Mouse (Mus musculus) embryo, embryonic 9.5 days (tissue): ENCODE data around the gene Cdk12.
"Not testable (repeated sequence)": the region's sequence is repeated elsewhere in the genome, so short reads cannot be mapped to it uniquely, and the experiment has no call there.

Experiments used
- DNase-seq: peaks from one replicate; pipeline ENCODE4 v3.0.0-alpha.2; 2017; ENCODE audit errors: extremely low spot score

The Cdk12 gene

GRCm38 (mm10) chr11:98202641-98203350 lies at the start of gene Cdk12:
TSS of gene Cdk12 (plus strand) at chr11:98203059.
- peak; percentile 99 for DNase-seq

DNA sequence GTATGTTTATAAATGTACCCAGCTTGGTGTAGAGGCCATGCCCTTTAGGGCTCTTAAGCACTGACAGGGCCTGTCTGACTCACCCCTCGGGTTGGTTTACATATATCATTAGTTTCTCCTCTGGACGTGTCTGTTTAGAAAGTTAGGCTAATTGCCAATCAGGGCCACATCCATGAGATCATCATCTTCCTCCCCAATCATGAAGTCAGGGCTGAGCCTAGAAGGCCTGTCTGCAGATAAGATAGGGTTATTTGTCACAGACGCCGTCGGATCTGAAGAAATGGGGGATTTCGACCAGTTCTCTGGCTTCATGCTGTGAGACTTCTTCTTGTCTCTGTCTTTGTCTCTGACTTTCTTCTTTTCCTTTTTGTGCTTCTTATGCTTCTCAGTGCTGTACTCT lies 47.8 kb upstream of the Cdk12 start:
- no peak for DNase-seq

- no peak for DNase-seq
Observed at GRCm38 (mm10) chr11:98168400-98168799, 34.5 kb upstream of the Cdk12 start.

GRCm38 (mm10) chr11:98182149-98182548 lies 20.7 kb upstream of the Cdk12 start:
- not testable (repeated sequence) for DNase-seq

- no peak for DNase-seq
Observed at GRCm38 (mm10) chr11:98187640-98188395, 15.0 kb upstream of the Cdk12 start.

- no peak for DNase-seq
Observed at GRCm38 (mm10) chr11:98190820-98191219, 12.0 kb upstream of the Cdk12 start.

GRCm38 (mm10) chr11:98192901-98193805 lies 9.7 kb upstream of the Cdk12 start, which contains the start of gene Med1:
TSS of gene Med1 (minus strand) at chr11:98193293.
- peak; percentile 94 for DNase-seq

DNA sequence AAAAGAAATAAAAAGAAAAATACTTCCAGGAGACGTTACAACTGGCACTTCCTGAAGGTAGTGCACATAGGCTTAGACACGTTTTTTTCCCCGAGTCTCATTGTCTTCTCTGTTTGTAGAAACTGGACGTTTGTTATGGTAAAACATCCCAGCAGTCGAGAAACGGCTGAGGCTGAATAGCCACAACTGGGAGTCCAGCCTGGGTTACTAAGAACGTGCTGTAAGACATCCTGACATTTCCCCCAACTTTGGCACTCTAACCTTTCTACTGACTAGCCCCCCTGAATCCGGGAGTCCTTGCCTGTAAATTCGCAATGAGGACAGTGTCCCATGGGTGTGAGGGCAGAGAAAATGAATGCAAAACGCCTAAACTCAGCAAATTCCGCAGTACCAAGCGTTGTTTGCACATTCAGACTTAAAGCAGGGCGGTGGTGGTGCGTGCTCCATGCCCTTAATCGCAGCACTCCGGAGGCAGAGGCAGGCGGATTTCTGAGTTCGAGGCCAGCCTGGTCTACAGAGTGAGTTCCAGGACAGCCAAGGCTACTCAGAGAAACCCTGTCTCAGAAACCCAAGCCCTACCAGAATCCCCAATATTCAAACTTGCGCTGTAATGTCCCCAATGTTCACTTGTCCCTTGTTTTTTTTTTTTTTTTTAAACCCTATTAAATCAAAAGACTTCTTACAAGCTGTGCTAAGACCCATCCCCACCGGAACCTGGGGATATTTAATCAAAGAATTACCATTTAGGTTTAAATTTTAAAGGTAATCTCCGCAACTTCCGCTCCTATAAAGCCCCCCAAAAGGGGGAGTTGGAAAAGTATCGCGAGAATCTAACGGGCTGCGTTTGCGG lies 843 bp upstream of the Cdk12 start:
- peak; percentile 51 for DNase-seq

DNA sequence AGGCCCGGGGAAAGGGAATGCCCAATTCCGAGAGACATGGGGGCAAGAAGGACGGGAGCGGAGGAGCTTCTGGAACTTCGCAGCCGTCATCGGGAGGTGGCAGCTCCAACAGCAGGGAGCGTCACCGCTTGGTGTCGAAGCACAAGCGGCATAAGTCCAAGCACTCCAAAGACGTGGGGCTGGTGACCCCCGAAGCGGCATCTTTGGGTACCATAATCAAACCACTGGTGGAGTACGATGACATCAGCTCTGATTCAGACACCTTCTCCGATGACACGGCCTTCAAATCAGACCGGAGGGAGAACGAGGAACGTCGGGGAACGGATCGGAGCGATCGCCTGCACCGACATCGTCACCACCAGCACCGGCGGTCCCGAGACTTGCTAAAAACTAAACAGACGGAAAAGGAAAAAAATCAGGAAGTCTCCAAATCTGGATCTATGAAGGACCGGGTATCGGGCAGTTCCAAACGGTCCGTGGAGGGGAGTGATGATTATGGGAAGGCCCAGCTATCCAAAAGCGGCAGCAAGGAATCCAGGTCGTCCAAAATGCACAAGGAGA lies 572 bp downstream of the Cdk12 start:
- no peak for DNase-seq

DNA sequence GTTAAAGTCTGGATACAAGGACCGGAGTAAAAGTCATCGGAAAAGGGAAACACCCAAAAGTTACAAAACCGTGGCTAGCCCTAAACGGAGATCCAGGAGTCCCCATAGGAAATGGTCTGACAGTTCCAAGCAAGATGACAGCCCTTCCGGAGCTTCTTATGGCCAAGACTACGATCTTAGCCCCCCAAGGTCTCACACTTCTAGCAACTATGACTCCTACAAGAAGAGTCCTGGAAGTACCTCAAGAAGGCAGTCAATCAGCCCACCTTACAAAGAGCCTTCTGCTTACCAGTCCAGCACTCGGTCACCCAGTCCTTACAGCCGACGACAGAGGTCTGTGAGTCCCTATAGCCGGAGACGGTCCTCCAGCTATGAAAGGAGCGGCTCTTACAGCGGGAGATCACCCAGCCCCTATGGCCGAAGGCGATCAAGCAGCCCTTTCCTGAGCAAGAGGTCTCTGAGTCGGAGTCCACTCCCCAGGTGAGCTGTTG lies 1.1 kb downstream of the Cdk12 start:
- peak; percentile 15 for DNase-seq

- DNase-seq: no peak
Observed at GRCm38 (mm10) chr11:98205463-98205862, 2.6 kb downstream of the Cdk12 start.

- not testable (repeated sequence) for DNase-seq
Observed at GRCm38 (mm10) chr11:98206281-98206680, 3.4 kb downstream of the Cdk12 start.

- not testable (repeated sequence) for DNase-seq
Observed at GRCm38 (mm10) chr11:98209661-98210060, 6.8 kb downstream of the Cdk12 start.

DNA sequence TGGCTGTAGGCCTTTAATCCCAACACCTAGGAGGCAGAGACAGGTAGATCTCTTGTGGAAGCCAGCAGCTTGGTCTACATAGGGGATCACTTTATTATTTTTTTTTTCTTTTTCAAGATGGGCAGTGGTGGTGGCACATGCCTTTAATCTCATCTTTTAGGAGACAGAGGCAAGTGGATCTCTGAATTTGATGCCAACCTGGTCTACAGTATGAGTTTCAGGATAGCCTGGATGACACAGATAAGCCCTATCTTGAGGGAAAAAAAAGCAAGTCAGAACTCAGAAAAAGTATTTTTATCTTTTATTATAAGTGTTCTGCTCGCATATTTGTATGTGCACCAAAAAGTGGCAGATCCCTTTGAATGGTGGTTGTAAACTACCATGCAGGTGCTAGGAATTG lies 10.5 kb downstream of the Cdk12 start:
- DNase-seq: no peak

GRCm38 (mm10) chr11:98226349-98226748 lies 23.5 kb downstream of the Cdk12 start:
- DNase-seq: no peak

DNA sequence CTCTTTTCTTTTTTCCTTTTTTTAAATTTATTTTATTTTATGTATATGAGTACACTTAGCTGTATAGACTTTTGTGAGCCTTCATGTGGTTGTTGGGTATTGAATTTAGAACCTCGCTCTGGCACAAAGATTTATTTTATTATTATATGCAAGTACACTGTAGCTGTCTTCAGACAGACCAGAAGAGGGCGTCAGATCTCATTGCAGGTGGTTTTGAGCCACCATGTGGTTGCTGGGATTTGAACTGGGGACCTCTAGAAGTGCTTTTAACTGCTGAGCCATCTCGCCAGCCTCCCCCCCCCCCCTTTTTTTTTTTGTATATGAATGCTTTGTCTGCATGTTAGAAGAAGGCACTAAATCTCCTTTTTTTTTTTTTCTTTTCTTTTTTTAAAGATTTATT lies 35.6 kb downstream of the Cdk12 start:
- DNase-seq: no peak

DNA sequence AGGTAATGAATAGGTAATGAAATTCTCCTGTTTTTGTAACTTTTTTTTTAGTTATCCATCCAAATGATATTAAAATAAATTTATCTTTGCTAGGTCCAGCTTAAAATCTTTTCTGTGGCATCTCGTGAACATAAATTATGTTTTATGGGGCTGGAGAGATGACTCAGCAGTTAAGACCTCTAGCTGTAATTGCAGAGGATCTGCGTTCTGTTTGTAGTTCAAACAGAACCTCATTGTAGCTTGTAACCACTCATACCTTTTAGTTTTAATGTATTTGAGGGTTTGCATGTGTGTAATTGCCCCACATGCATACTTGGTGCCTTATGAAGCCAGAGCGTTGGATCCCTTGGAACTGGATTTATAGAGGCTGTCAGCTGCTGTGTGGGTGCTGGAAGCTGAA lies 36.1 kb downstream of the Cdk12 start:
- DNase-seq: no peak

DNA sequence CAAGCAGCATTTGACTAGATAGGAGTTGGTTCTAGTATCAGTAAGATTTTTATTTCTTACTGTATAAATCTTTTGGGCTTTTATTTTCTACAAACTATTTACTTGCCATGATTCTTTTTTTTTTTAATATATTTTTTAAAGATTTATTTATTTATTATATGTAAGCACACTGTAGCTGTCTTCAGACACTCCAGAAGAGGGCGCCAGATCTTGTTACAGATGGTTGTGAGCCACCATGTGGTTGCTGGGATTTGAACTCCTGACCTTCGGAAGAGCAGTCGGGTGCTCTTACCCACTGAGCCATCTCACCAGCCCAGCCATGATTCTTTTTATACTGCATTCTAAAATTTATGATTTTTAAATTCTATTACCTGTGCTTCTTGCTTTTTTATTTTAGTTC lies 40.1 kb downstream of the Cdk12 start:
- not testable (repeated sequence) for DNase-seq

DNA sequence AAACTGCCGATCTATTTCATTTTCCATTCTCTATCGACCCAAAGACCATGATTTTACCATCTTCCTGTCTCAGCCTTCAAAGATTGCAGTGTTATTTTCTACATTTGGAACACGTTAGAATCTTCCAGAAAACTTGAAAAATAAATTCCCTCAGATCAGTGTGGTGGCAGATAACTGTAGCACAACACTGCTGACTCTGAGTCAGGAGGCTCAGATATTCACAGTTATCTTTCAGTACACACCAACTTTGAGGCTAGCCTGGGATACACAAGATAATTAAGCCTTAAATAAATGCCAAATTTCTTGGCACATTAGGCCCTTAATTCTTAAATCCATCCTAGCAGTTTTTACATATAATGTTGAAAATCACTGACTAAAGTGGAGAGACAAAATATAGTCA lies 41.6 kb downstream of the Cdk12 start:
- no peak for DNase-seq

DNA sequence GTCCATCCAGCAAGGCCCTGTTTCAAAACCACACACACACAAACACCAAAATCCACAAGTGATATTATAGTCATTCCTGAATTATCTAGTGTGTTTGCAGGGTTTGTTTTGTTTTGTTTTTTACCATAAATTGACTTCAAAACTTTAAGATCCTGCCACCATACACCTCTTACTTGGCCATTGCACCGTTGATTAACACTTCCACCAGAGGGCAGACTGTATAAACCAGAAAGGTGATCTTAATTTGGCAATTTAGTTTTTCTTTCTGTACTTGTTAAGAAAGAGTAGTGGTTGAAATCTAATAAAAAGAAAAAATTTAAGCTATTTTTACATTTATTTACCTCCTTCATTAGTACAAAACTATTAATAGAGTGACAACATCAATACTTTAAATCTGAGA lies 44.5 kb downstream of the Cdk12 start:
- DNase-seq: no peak

- DNase-seq: no peak
Observed at GRCm38 (mm10) chr11:98253807-98254206, 50.9 kb downstream of the Cdk12 start.
